In genomic region chr12:52896785-52897184, GRCm38 (mm10) we compare ENCODE assay signal across 28 mouse cellular contexts.
DNase-seq lines count a peak whose midpoint lies in the region; ATAC-seq lines count a peak whose summit lies in the region.
"Had no signal": no experiment of that assay in that cellular context is flagged by ENCODE, and none has a peak within 500 bp of the region (broad histone marks: within the 10 kb centered on the region; RNA-seq: fewer than 3 reads in every experiment).

No protein-coding gene starts in this region.

- no peak overlapping the region for H3K4me3 ChIP-seq in hindbrain, embryonic 13.5 days
- no peak overlapping the region for H3K4me3 ChIP-seq in hindbrain, embryonic 16.5 days (ENCODE audit: low read length)
- no peak overlapping the region for H3K4me3 ChIP-seq in neural tube, embryonic 13.5 days
- H3K4me3 ChIP-seq in neural tube, embryonic 15.5 days (replicated peaks), result no peak overlapping the region
- H3K4me3 ChIP-seq: embryonic facial prominence, embryonic 13.5 days; forebrain, embryonic 12.5 days; limb, embryonic 10.5 days; limb, embryonic 15.5 days; liver, embryonic 13.5 days; megakaryocyte, embryonic 14.5 days; midbrain, embryonic 13.5 days had no signal

- H3K4me1 ChIP-seq in hindbrain, embryonic 13.5 days (replicated peaks), result peaks cover 10% of the 10 kb centered on the region
- peaks cover 3% of the 10 kb centered on the region for H3K4me1 ChIP-seq in hindbrain, embryonic 16.5 days (ENCODE audit: control insufficient read depth, insufficient read depth, low read depth, low read length)
- peaks cover 37% of the 10 kb centered on the region for H3K4me1 ChIP-seq in neural tube, embryonic 13.5 days (replicated peaks)
- H3K4me1 ChIP-seq in neural tube, embryonic 15.5 days, result peaks cover 27% of the 10 kb centered on the region
- H3K4me1 ChIP-seq: limb, embryonic 15.5 days; liver, embryonic 13.5 days; megakaryocyte, embryonic 14.5 days had no signal

- no peaks in the 10 kb centered on the region for H3K36me3 ChIP-seq in hindbrain, embryonic 13.5 days
- no peaks in the 10 kb centered on the region for H3K36me3 ChIP-seq in hindbrain, embryonic 16.5 days (ENCODE audit: control insufficient read depth, insufficient read depth, low read length)
- H3K36me3 ChIP-seq in neural tube, embryonic 13.5 days, result no peaks in the 10 kb centered on the region
- no peaks in the 10 kb centered on the region for H3K36me3 ChIP-seq in neural tube, embryonic 15.5 days
- H3K36me3 ChIP-seq: embryonic facial prominence, embryonic 13.5 days; forebrain, embryonic 12.5 days; limb, embryonic 10.5 days; limb, embryonic 15.5 days; liver, embryonic 13.5 days; midbrain, embryonic 13.5 days had no signal

- H3K9me3 ChIP-seq in hindbrain, embryonic 13.5 days, result no peaks in the 10 kb centered on the region
- no peaks in the 10 kb centered on the region for H3K9me3 ChIP-seq in hindbrain, embryonic 16.5 days (ENCODE audit: control insufficient read depth, low read length)
- no peaks in the 10 kb centered on the region for H3K9me3 ChIP-seq in neural tube, embryonic 13.5 days
- no peaks in the 10 kb centered on the region for H3K9me3 ChIP-seq in neural tube, embryonic 15.5 days (replicated peaks)
- H3K9me3 ChIP-seq: embryonic facial prominence, embryonic 13.5 days; forebrain, embryonic 12.5 days; limb, embryonic 10.5 days; limb, embryonic 15.5 days; liver, embryonic 13.5 days; megakaryocyte, embryonic 14.5 days; midbrain, embryonic 13.5 days had no signal

- no peak overlapping the region for H3K4me2 ChIP-seq in hindbrain, embryonic 13.5 days
- no peak overlapping the region for H3K4me2 ChIP-seq in hindbrain, embryonic 16.5 days (ENCODE audit: low read length)
- H3K4me2 ChIP-seq in neural tube, embryonic 13.5 days, result no peak overlapping the region
- H3K4me2 ChIP-seq in neural tube, embryonic 15.5 days, result no peak overlapping the region
- H3K4me2 ChIP-seq: embryonic facial prominence, embryonic 13.5 days; forebrain, embryonic 12.5 days; heart, embryonic 11.5 days; limb, embryonic 15.5 days; liver, embryonic 13.5 days; midbrain, embryonic 13.5 days had no signal

- peak overlapping the region; percentile 30; the same call in 1 of the 2 replicates for H3K27ac ChIP-seq in hindbrain, embryonic 13.5 days
- H3K27ac ChIP-seq in hindbrain, embryonic 16.5 days (ENCODE audit: low read depth, low read length), result no peak overlapping the region
- 0 out of 2 replicates have a peak overlapping the region, but pooled peaks have one; percentile 23 for H3K27ac ChIP-seq in neural tube, embryonic 13.5 days (replicated peaks)
- no peak overlapping the region for H3K27ac ChIP-seq in neural tube, embryonic 15.5 days (replicated peaks)
- H3K27ac ChIP-seq: embryonic facial prominence, embryonic 13.5 days; forebrain, embryonic 12.5 days; kidney, postnatal 0 days; limb, embryonic 10.5 days; limb, embryonic 15.5 days; liver, embryonic 13.5 days; midbrain, embryonic 13.5 days had no signal

- no peak overlapping the region for H3K9ac ChIP-seq in hindbrain, embryonic 13.5 days
- no peak overlapping the region for H3K9ac ChIP-seq in hindbrain, embryonic 16.5 days (ENCODE audit: low read depth, low read length)
- no peak overlapping the region for H3K9ac ChIP-seq in neural tube, embryonic 13.5 days
- H3K9ac ChIP-seq in neural tube, embryonic 15.5 days (replicated peaks), result no peak overlapping the region
- H3K9ac ChIP-seq: embryonic facial prominence, embryonic 13.5 days; forebrain, embryonic 12.5 days; forebrain, postnatal 0 days; limb, embryonic 15.5 days; liver, embryonic 13.5 days; midbrain, embryonic 13.5 days had no signal

- no peak for ATAC-seq in hindbrain, embryonic 13.5 days (ENCODE audit: low FRiP score)
- no peak for ATAC-seq in hindbrain, embryonic 16.5 days
- no peak for ATAC-seq in neural tube, embryonic 13.5 days (ENCODE audit: low read depth)
- no peak for ATAC-seq in neural tube, embryonic 15.5 days (ENCODE audit: low FRiP score)
- ATAC-seq: forebrain, postnatal 0 days; intestine, embryonic 16.5 days; lung, postnatal 0 days had no signal

- peak; percentile 31 for DNase-seq in cerebellum, adult 9-10 months
- DNase-seq in cerebellum, adult 11 months, result no peak
- DNase-seq in heart, adult 11 months, result peak; percentile 86
- DNase-seq in heart, adult 9 months (ENCODE audit: low spot score in 2 of 2), result no peak
- DNase-seq: adrenal gland, postnatal 25 days; forebrain, postnatal 0 days; kidney, adult 8-10 months; kidney, postnatal 4 days; liver, embryonic 13.5 days; lung, adult 18-20 months; lung, postnatal 4 days; right cerebral cortex, postnatal 4 days; thymus, adult 2 months; thymus, postnatal 36 days had no signal

- 59% methylated on average over 3 of the region's 3 CpGs for WGBS in hindbrain, embryonic 13.5 days
- WGBS in hindbrain, embryonic 16.5 days, result 49% methylated on average over 3 of the region's 3 CpGs
- WGBS in neural tube, embryonic 13.5 days, result 50% methylated on average over 3 of the region's 3 CpGs
- 54% methylated on average over 3 of the region's 3 CpGs for WGBS in neural tube, embryonic 15.5 days

- H3K27me3 ChIP-seq in hindbrain, embryonic 13.5 days, result no peaks in the 10 kb centered on the region
- H3K27me3 ChIP-seq in hindbrain, embryonic 16.5 days (replicated peaks; ENCODE audit: control insufficient read depth, insufficient read depth, low read length), result no peaks in the 10 kb centered on the region
- no peaks in the 10 kb centered on the region for H3K27me3 ChIP-seq in neural tube, embryonic 13.5 days
- H3K27me3 ChIP-seq in neural tube, embryonic 15.5 days (replicated peaks), result no peaks in the 10 kb centered on the region
- H3K27me3 ChIP-seq: embryonic facial prominence, embryonic 13.5 days; forebrain, embryonic 12.5 days; limb, embryonic 15.5 days; liver, embryonic 13.5 days; megakaryocyte, embryonic 14.5 days; midbrain, embryonic 13.5 days had no signal

Comparison
In these comparisons a context has a peak if more than half of its experiments do, and no peak if none do; other contexts are left out.
1. DNase-seq: peak in cerebellum, adult 9-10 months (single experiment) and heart, adult 11 months (single experiment); none in cerebellum, adult 11 months (single experiment) and heart, adult 9 months (0 of 2).
2. H3K27ac ChIP-seq: peak in hindbrain, embryonic 13.5 days (single experiment) and neural tube, embryonic 13.5 days (single experiment); none in hindbrain, embryonic 16.5 days (single experiment) and neural tube, embryonic 15.5 days (single experiment).